Mouse (Mus musculus) megakaryocyte, embryonic 14.5 days (primary cell): Measurements from ENCODE around the gene Kbtbd12. TPM values are rescaled to one million over a fixed set of nuclear protein-coding genes. Genes with fewer than 3 reads are reported as not detected.

Experiments used
- H3K27me3 ChIP-seq: replicated peaks from 2 replicates; pipeline ENCODE3; 2012; ENCODE audit warnings: inconsistent platforms
- H3K36me3 ChIP-seq: replicated peaks from 2 replicates; pipeline ENCODE3; 2012; ENCODE audit warnings: low read length, inconsistent platforms, mixed read lengths
- H3K4me1 ChIP-seq: 2 replicates; pipeline ENCODE4 v1.6.1; 2012; ENCODE audit warnings: inconsistent platforms
- H3K4me3 ChIP-seq: replicated peaks from 2 replicates; pipeline ENCODE3; 2012; ENCODE audit warnings: moderate library complexity, mild to moderate bottlenecking, inconsistent platforms
- H3K9me3 ChIP-seq: 2 replicates; pipeline ENCODE4 v1.6.1; 2012; ENCODE audit warnings: inconsistent platforms
- FLI1 ChIP-seq: IDR thresholded peaks from 2 replicates; pipeline ENCODE4 v1.6.1; 2012; ENCODE audit warnings: low read length, inconsistent platforms, mixed read lengths
- GATA1 ChIP-seq: IDR thresholded peaks from 3 replicates; pipeline ENCODE4 v1.6.1; 2012; ENCODE audit warnings: mixed read lengths, low read length, inconsistent platforms, borderline replicate concordance
- polyA plus RNA-seq: library from polyadenylated mRNA; stranded (reverse); fragments of >175 nt; gene quantifications from 2 replicates; pipeline ENCODE4 v1.2.3, GENCODE M21; 2012; ENCODE audit warnings: low replicate concordance; ENCODE audit not compliant: insufficient read depth

Kbtbd12 gene
- polyA plus RNA-seq, 1 experiment = not detected

GRCm38 (mm10) chr6:88592367-88592766 lies 45.4 kb downstream of the Kbtbd12 start:
- no peaks in the 10 kb centered on the region for H3K36me3 ChIP-seq
- no peak for TF ChIP-seq GATA1
- no peak for TF ChIP-seq FLI1
- peaks cover 29% of the 10 kb centered on the region for H3K27me3 ChIP-seq
- H3K4me3 ChIP-seq = no peak overlapping the region
- H3K9me3 ChIP-seq = no peaks in the 10 kb centered on the region
- peaks cover 6% of the 10 kb centered on the region for H3K4me1 ChIP-seq

- TF ChIP-seq FLI1 (no peak), GATA1 (no peak)
- H3K9me3 ChIP-seq = no peaks in the 10 kb centered on the region
- no peak overlapping the region for H3K4me3 ChIP-seq
- peaks cover 43% of the 10 kb centered on the region for H3K27me3 ChIP-seq
- H3K4me1 ChIP-seq = no peaks in the 10 kb centered on the region; the same call in 1 of the 2 replicates
- no peaks in the 10 kb centered on the region for H3K36me3 ChIP-seq
These were observed 47.5 kb downstream of the Kbtbd12 start for GRCm38 (mm10) chr6:88590231-88590630.

GRCm38 (mm10) chr6:88589517-88589916 lies 48.2 kb downstream of the Kbtbd12 start:
- no peaks in the 10 kb centered on the region for H3K9me3 ChIP-seq
- peaks cover 43% of the 10 kb centered on the region for H3K27me3 ChIP-seq
- no peak overlapping the region for H3K4me3 ChIP-seq
- TF ChIP-seq GATA1 (no peak), FLI1 (no peak)
- peaks cover 2% of the 10 kb centered on the region for H3K4me1 ChIP-seq
- H3K36me3 ChIP-seq = no peaks in the 10 kb centered on the region

- no peaks in the 10 kb centered on the region for H3K9me3 ChIP-seq
- no peaks in the 10 kb centered on the region for H3K36me3 ChIP-seq
- H3K4me3 ChIP-seq = no peak overlapping the region
- H3K27me3 ChIP-seq = peaks cover 38% of the 10 kb centered on the region
- TF ChIP-seq GATA1 (no peak), FLI1 (no peak)
- H3K4me1 ChIP-seq = peaks cover 10% of the 10 kb centered on the region
These were observed 49.0 kb downstream of the Kbtbd12 start for GRCm38 (mm10) chr6:88588581-88589256.

GRCm38 (mm10) chr6:88587091-88587490 lies 50.7 kb downstream of the Kbtbd12 start:
- peaks cover 35% of the 10 kb centered on the region for H3K27me3 ChIP-seq
- H3K4me3 ChIP-seq = no peak overlapping the region
- H3K9me3 ChIP-seq = no peaks in the 10 kb centered on the region
- H3K4me1 ChIP-seq = peaks cover 11% of the 10 kb centered on the region
- TF ChIP-seq GATA1 (no peak), FLI1 (no peak)
- H3K36me3 ChIP-seq = no peaks in the 10 kb centered on the region

- H3K4me1 ChIP-seq = peaks cover 11% of the 10 kb centered on the region
These were observed 53.8 kb downstream of the Kbtbd12 start for GRCm38 (mm10) chr6:88583950-88584349.

GRCm38 (mm10) chr6:88576495-88576894 lies 61.3 kb downstream of the Kbtbd12 start:
- Histone ChIP-seq H3K27me3 (peaks cover 2% of the 10 kb centered on the region), H3K4me3 (no peak overlapping the region), H3K9me3 (peaks cover 3% of the 10 kb centered on the region; the same call in 1 of the 2 replicates), H3K4me1 (peaks cover 8% of the 10 kb centered on the region), H3K36me3 (no peaks in the 10 kb centered on the region)
- TF ChIP-seq GATA1 (no peak), FLI1 (no peak)

More at GRCm38 (mm10) chr6:88583950-88584349, 53.8 kb downstream of the Kbtbd12 start:
- Histone ChIP-seq H3K4me3 (peak overlapping the region; percentile 28), H3K27me3 (peaks cover 28% of the 10 kb centered on the region), H3K9me3 (no peaks in the 10 kb centered on the region), H3K36me3 (no peaks in the 10 kb centered on the region)
- TF ChIP-seq FLI1 (no peak), GATA1 (no peak)

GRCm38 (mm10) chr6:88566676-88567075 lies 71.1 kb downstream of the Kbtbd12 start:
- no peak for TF ChIP-seq GATA1
- no peak for TF ChIP-seq FLI1
- no peaks in the 10 kb centered on the region for H3K9me3 ChIP-seq

GRCm38 (mm10) chr6:88565033-88565432 lies 72.7 kb downstream of the Kbtbd12 start:
- TF ChIP-seq FLI1 (no peak), GATA1 (no peak)
- H3K4me1 ChIP-seq = peaks cover 24% of the 10 kb centered on the region
- H3K27me3 ChIP-seq = peaks cover 8% of the 10 kb centered on the region
- no peaks in the 10 kb centered on the region for H3K9me3 ChIP-seq
- H3K36me3 ChIP-seq = no peaks in the 10 kb centered on the region
- H3K4me3 ChIP-seq = no peak overlapping the region

More at GRCm38 (mm10) chr6:88566676-88567075, 71.1 kb downstream of the Kbtbd12 start:
- Histone ChIP-seq H3K27me3 (peaks cover 5% of the 10 kb centered on the region), H3K4me3 (no peak overlapping the region), H3K4me1 (peaks cover 24% of the 10 kb centered on the region), H3K36me3 (no peaks in the 10 kb centered on the region)

- no peak overlapping the region for H3K4me3 ChIP-seq
- TF ChIP-seq FLI1 (no peak), GATA1 (no peak)
- H3K4me1 ChIP-seq = peaks cover 33% of the 10 kb centered on the region
- peaks cover 17% of the 10 kb centered on the region for H3K27me3 ChIP-seq
- H3K36me3 ChIP-seq = no peaks in the 10 kb centered on the region
- H3K9me3 ChIP-seq = peaks cover 9% of the 10 kb centered on the region
These were observed 77.6 kb downstream of the Kbtbd12 start for GRCm38 (mm10) chr6:88560156-88560555.
